Mouse (Mus musculus) cortical plate, adult 2 months (tissue): ENCODE results near the gene Krtap28-13. TPM values are rescaled to one million over a fixed set of nuclear protein-coding genes. Genes with fewer than 3 reads are reported as not detected.

Experiments used
- H3K27ac ChIP-seq: fragments of 200-500 bp; 2 replicates; pipeline ENCODE4 v1.5.1; 2012; ENCODE audit warnings: low read length, control low read depth, inconsistent platforms; ENCODE audit not compliant: insufficient read depth
- H3K4me1 ChIP-seq: fragments of 200-500 bp; 2 replicates; pipeline ENCODE4 v1.6.1; 2011; ENCODE audit warnings: low read length; ENCODE audit not compliant: control insufficient read depth, insufficient read depth
- H3K4me3 ChIP-seq: fragments of 200-500 bp; 2 replicates; pipeline ENCODE4 v1.5.1; 2011; ENCODE audit warnings: mild to moderate bottlenecking, low read length, control low read depth; ENCODE audit not compliant: insufficient read depth
- CTCF ChIP-seq: fragments of 200-500 bp; IDR thresholded peaks from 2 replicates; pipeline ENCODE4 v1.5.1; 2011; ENCODE audit warnings: mild to moderate bottlenecking, control low read depth, low read length; ENCODE audit not compliant: insufficient read depth; ENCODE audit errors: extremely low read depth
- POLR2A ChIP-seq: fragments of 200-500 bp; IDR thresholded peaks from 2 replicates; pipeline ENCODE4 v1.6.1; 2011; ENCODE audit warnings: mild to moderate bottlenecking, low read length, control low read depth; ENCODE audit not compliant: insufficient read depth; ENCODE audit errors: extremely low read depth
- polyA plus RNA-seq: library from polyadenylated mRNA; depleted of rRNA; stranded (reverse); fragments of >200 nt; gene quantifications from 2 replicates; pipeline ENCODE4 v1.2.3, GENCODE M21; 2012; rRNA removed

The Krtap28-13 gene
- polyA plus RNA-seq, 1 experiment, result not detected

DNA sequence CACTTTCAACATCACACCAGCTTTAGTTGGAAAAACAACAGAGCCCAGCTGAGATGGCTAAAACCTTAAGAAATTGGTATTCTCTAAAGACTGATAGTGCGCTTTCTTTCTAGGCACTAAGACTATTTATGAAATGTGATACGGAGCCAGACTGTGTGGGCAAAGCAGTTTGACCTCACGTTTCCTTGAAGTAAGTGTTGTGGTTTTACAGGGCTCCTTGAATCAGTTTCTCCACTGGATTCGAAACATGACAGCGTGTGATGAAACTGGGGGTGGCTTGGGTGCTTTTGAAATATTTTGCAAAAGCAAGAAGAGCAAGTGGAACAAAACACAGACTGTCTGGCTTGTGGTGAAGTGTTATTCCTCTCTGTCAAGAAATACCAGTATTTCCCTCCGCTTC, 16.3 kb downstream of the Krtap28-13 start:
- TF ChIP-seq CTCF, result no peak
- TF ChIP-seq POLR2A, result no peak
- H3K4me3 ChIP-seq, result no peak overlapping the region
- H3K27ac ChIP-seq, result no peak overlapping the region
- H3K4me1 ChIP-seq, result no peaks in the 10 kb centered on the region

DNA sequence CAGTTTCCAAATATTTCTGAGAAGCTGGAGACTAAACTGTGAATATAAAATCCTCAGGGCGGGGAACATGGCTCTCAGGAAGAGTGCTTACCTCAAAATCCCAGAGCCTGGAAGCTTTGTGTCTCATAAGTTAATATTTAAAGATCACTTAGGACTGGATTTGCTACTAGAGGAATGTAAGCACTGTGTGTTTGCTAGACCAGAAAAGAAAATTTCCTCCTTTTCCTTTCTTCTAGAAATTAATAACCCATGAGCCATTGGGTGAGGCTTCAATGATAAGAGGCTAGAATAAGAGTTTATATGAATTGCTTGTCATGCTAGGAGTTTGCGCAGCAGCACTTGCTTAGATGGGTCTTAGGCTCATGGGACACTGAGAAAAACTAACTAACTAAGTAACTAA, 24.1 kb downstream of the Krtap28-13 start:
- H3K4me1 ChIP-seq, result no peaks in the 10 kb centered on the region
- no peak overlapping the region for H3K4me3 ChIP-seq
- H3K27ac ChIP-seq, result no peak overlapping the region
- TF ChIP-seq CTCF (no peak), POLR2A (no peak)

DNA sequence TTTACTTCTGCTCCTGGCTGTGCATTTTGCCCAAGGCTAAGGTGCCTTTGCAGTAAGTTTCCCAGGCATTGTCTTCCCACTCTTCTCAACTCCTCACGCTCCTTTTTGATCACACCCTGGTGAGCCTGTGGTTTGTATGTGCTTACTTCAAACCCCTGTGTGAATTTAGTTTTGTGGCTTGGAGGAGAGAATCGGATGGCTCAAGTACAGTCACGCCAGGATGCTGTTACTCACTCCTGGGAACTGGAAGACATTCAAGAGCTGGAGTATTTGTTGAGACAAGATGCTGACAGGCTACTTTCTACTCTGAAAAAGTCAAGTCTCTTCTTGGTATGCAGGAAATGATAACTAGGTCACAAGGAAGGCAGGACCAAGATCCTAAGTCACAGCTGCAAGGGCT, 30.5 kb downstream of the Krtap28-13 start:
- no peaks in the 10 kb centered on the region for H3K4me1 ChIP-seq
- no peak overlapping the region for H3K27ac ChIP-seq
- H3K4me3 ChIP-seq, result no peak overlapping the region
- TF ChIP-seq POLR2A, result no peak
- no peak for TF ChIP-seq CTCF

DNA sequence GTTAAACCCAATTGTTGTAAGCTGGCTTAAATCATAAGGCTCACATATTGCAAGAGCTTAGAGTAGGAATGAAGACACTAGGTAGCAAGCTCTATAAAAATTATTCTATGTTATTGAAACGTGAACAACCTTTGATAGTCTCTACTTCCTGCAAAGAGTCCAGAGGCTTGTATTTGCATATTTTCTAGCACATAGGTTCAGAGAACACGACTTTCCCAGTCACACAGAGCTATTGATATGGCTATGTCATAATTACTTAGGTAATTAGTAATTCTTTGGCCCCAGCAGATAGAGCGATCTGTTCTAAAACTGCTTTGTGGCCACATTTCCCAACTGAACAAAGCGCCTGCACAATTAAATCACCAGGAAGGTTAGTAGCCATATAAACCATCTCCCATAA, 36.2 kb downstream of the Krtap28-13 start:
- Histone ChIP-seq H3K4me3 (no peak overlapping the region), H3K4me1 (no peaks in the 10 kb centered on the region), H3K27ac (no peak overlapping the region)
- TF ChIP-seq CTCF, result no peak
- no peak for TF ChIP-seq POLR2A

DNA sequence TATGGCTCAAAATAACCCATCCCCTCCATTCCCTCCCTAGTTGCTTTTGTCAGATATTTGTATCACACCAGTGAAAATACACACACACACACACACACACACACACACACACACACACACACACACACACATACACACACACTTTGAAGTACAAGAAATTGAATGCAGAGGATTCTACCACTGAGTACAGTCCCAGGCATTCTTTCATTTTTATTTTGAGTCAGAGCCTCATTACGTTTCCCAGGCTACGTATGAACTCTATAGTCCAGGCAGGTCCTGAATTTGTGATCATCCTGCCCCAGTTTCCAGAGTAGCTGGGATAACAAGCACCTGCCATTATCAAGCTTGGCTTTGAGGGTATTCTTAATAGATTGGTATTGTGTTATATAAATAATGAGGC, 38.4 kb downstream of the Krtap28-13 start:
- Histone ChIP-seq H3K4me3 (no peak overlapping the region), H3K27ac (no peak overlapping the region)
- TF ChIP-seq POLR2A, result no peak
- no peak for TF ChIP-seq CTCF

DNA sequence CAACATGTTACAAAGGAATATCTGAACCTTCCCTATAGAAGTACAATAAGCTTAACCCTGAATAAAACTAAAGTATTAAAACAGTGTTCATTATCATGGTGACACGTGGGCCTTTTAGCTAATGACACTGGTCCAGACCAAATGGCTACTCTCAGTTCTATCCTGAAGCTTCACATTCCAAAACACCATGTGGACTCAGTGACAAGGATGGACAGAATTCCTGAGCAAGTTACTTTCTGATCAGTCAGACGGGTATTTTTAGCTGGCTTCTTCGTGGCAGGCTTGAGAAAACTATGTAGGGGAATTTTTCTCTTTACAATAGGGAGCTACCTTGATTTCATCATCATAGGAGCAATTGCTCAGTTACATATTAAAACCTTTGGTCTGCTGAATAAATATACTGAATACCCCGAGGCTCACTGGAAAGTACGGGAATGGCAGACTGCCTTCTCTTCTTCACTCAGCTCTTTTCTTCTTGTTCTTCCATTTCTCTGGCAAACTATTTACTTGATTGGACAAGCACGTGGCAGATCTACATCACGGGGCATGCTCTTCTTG, 38.9 kb downstream of the Krtap28-13 start:
- no peak for TF ChIP-seq POLR2A
- no peak for TF ChIP-seq CTCF
- Histone ChIP-seq H3K4me3 (no peak overlapping the region), H3K27ac (no peak overlapping the region), H3K4me1 (no peaks in the 10 kb centered on the region)

More for the DNA sequence above, 38.4 kb downstream of the Krtap28-13 start:
- no peaks in the 10 kb centered on the region for H3K4me1 ChIP-seq

DNA sequence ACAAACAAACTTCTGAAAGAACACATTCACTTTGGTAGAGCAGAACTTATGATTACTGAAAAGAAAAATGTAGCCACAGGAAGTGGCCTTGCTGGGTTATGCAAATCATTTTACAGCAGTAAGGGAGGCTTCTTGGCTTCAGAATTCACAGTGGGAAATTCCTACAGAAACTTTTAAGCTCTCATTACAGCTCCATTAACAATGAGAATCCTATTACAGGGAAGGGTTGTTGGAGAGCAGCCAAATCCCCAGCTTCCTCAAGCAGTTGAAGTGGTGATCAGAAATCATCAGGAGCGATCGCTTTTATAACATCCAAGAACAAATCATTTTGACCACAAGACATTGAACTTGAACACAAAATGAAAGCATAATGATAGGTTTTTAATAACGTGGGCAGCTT, 41.2 kb downstream of the Krtap28-13 start:
- H3K4me3 ChIP-seq, result no peak overlapping the region
- H3K27ac ChIP-seq, result no peak overlapping the region
- H3K4me1 ChIP-seq, result no peaks in the 10 kb centered on the region
- TF ChIP-seq POLR2A (no peak), CTCF (no peak)

DNA sequence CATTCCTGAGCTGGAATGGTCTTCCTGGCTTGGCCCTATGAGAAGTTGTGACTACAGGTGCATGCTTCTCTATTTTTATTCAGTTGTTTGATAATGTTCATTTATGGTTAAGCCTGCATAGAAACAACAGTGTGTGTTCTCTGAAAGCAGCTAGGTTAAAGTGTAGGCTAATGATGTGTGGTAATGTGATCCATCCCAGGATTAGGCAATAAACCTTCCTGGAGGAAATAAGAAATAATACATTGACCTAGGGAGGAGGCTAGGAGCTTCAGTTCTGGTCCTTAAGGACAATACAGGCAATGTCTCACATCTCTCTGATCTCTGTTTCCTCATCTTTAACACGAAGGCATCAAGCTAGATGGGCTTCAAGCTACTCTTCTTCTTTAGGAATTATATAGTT, 44.7 kb downstream of the Krtap28-13 start:
- Histone ChIP-seq H3K27ac (no peak overlapping the region), H3K4me3 (no peak overlapping the region), H3K4me1 (no peaks in the 10 kb centered on the region)
- TF ChIP-seq CTCF (no peak), POLR2A (no peak)

DNA sequence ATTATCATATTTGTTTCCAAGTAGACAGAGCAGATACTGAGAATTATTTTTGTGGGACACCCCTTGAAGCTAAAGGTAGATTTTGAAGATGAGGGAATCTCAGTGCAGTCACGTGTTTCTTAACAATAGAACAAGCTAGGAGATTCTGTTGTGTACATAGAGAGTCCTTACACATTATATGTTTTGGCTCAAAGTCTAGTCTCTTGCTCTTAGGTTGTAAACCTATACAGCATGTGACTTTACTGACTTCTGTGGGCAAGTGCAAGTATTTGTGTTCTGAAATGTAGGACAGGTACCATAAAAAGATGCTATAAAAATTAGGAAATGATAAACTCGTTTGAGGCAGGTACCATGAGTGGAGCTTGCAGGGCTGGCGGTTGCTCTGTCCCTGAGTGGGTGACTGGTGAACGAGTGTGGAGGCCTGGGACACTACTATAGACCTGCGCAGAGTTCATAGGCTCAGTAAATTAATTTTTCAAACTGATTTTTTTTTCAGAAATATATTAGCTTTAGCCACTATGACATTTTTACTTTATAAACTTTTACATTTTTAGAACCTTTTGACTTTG, 46.8 kb downstream of the Krtap28-13 start:
- TF ChIP-seq CTCF (no peak), POLR2A (no peak)
- no peak overlapping the region for H3K4me3 ChIP-seq
- H3K27ac ChIP-seq, result no peak overlapping the region
- no peaks in the 10 kb centered on the region for H3K4me1 ChIP-seq

DNA sequence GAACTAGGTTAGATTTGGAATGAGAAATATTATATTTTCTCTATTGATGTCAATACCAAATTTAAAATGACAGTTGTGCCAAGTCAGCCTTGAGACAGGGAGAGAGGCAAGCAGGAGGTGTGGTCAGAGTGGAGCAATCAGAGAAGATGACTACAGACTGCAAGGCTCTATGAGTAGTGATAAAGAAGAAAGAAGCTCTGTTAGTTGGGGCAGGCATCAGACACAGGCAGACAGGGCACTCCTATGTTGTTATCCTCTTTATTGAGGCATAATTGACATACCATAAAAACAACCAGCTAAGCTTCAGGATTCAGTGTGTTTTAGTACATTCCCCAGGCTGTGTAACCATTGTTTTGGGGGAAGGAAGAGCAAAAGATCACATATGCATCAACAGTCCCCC, 50.3 kb downstream of the Krtap28-13 start:
- H3K27ac ChIP-seq, result no peak overlapping the region
- no peak overlapping the region for H3K4me3 ChIP-seq
- no peak for TF ChIP-seq POLR2A
- no peak for TF ChIP-seq CTCF
- no peaks in the 10 kb centered on the region for H3K4me1 ChIP-seq

Other genes starting within 250 kb of the Krtap28-13 start
- 37.5 and 39.5 TPM in 2 replicates for gene Agfg1, start 221.4 kb upstream of the Krtap28-13 start, polyA plus RNA-seq
- 2.1 and 2.2 TPM in 2 replicates for gene A030005L19Rik, start 147.6 kb upstream of the Krtap28-13 start, polyA plus RNA-seq
- gene A030014E15Rik, start 136.0 kb upstream of the Krtap28-13 start, polyA plus RNA-seq, result 0.19 TPM in 1 of 2 replicates, not detected in the other
- not detected in 2 replicates for gene Gm6217, start 129.5 kb upstream of the Krtap28-13 start, polyA plus RNA-seq
- not detected in 2 replicates for gene A030003K21Rik, start 117.5 kb upstream of the Krtap28-13 start, polyA plus RNA-seq
- gene Gm7544, start 104.9 kb upstream of the Krtap28-13 start, polyA plus RNA-seq, result not detected in 2 replicates
- gene Gm47955, start 100.6 kb upstream of the Krtap28-13 start, polyA plus RNA-seq, result not detected in 2 replicates
- gene Gm47959, start 60.4 kb upstream of the Krtap28-13 start, polyA plus RNA-seq, result not detected in 2 replicates
- 3.9 and 5.2 TPM in 2 replicates for gene Slc19a3, start 22.5 kb upstream of the Krtap28-13 start, polyA plus RNA-seq
- not detected in 2 replicates for gene Krtap28-10, start 18.4 kb upstream of the Krtap28-13 start, polyA plus RNA-seq
- gene Gm47969, start 16.0 kb upstream of the Krtap28-13 start, polyA plus RNA-seq, result 0.09 TPM in 1 of 2 replicates, not detected in the other
- not detected in 2 replicates for gene A030005K14Rik, start 1.6 kb upstream of the Krtap28-13 start, polyA plus RNA-seq
- not detected in 2 replicates for gene Ccl20, start 55.8 kb downstream of the Krtap28-13 start, polyA plus RNA-seq
- 0.30 and 0.56 TPM in 2 replicates for gene Daw1, start 98.8 kb downstream of the Krtap28-13 start, polyA plus RNA-seq